Mouse (Mus musculus) olfactory bulb, adult 2 months (tissue): Measurements from ENCODE around the gene Utp18. TPM values are rescaled to one million over a fixed set of nuclear protein-coding genes. Genes with fewer than 3 reads are reported as not detected.

ENCODE experiments used
- H3K27ac ChIP-seq: fragments of 200-500 bp; 2 replicates; pipeline ENCODE4 v1.5.1; 2012; ENCODE audit warnings: low read depth, low read length; ENCODE audit not compliant: insufficient read depth
- H3K4me1 ChIP-seq: fragments of 200-500 bp; 2 replicates; pipeline ENCODE4 v1.6.1; 2012; ENCODE audit warnings: low read length; ENCODE audit not compliant: control insufficient read depth, insufficient read depth
- H3K4me3 ChIP-seq: fragments of 200-500 bp; 2 replicates; pipeline ENCODE4 v1.5.1; 2012; ENCODE audit warnings: mild to moderate bottlenecking, low read depth, low read length, moderate library complexity; ENCODE audit not compliant: insufficient read depth
- CTCF ChIP-seq: fragments of 200-500 bp; IDR thresholded peaks from 2 replicates; pipeline ENCODE4 v1.5.1; 2012; ENCODE audit warnings: low read depth, mild to moderate bottlenecking, low read length, moderate library complexity; ENCODE audit not compliant: insufficient read depth
- POLR2A ChIP-seq: fragments of 200-500 bp; IDR thresholded peaks from 2 replicates; pipeline ENCODE4 v1.6.1; 2012; ENCODE audit warnings: mild to moderate bottlenecking, low read depth, low read length, moderate library complexity; ENCODE audit not compliant: insufficient read depth
- WGBS: fragments of 180-500 bp; shearing (Covaris S2); methylation state at CpG from one replicate; pipeline ENCODE4 v1.1.7; 2018; 5-methylcytosine and 5-hydroxymethylcytosine counted together
- polyA plus RNA-seq: library from polyadenylated mRNA; stranded (reverse); fragments of >200 nt; gene quantifications from 2 replicates; pipeline ENCODE4 v1.2.4, GENCODE M21; 2012; ENCODE audit warnings: low replicate concordance; ENCODE audit not compliant: missing spikeins, insufficient read depth, insufficient read length

Gene Utp18
- polyA plus RNA-seq, 1 experiment: not detected

DNA sequence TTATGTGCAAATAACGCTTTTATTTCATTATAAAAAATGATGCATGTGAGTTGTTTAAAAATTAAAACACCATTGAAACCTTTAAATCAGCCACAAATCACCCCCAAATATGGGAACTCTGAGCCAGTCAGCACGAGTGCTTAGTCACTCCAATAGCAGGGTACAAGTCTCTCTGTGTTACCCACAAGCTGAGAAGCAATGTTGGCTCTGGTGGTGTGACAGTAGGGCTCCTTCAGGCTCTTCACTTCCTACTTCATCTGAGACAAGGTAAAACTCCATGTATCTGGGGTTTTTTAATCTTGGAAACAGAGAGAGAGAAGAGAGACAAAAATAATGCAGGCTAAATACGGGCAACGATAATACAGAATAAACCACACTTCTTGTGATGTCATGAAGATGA, 72.6 kb downstream of the Utp18 start:
- no peak for TF ChIP-seq CTCF
- TF ChIP-seq POLR2A: no peak
- Histone ChIP-seq H3K27ac (no peak overlapping the region), H3K4me1 (no peaks in the 10 kb centered on the region), H3K4me3 (no peak overlapping the region)
- 53% methylated on average over 4 of the region's 4 CpGs for WGBS

DNA sequence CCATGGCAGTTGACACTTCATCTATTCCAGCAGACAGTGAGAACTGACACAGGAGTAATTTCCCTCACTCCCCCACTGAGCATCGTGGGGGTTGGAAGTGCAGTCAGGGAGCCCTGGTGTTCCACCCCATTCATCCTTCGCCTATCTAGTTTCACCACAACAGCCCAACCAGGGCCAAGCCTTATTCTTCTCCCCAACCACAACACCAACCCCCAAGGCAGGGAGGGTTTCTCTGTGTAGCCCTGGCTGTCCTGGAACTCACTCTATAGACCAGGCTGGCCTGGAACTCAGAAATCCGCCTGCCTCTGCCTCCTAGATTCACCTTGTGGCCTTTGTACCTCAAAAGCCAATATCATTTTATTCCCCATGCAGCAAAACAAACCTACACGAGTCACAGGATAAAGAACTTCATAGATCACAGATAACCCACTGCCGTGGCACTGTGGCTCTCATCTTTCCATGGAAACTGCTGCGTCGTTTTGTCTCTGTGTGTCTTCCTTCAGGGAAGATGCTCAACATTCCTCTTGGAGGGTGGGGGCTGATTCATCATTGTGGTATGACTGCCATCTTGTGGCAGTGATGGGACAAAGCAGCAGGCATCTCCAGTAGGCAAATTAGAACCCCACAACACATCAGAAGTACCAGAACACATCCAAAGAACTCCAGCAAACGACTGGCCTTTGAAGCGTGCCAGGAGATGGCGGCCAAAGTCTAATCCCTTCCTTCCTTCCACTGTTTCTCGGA, 73.3 kb downstream of the Utp18 start:
- WGBS: 25% methylated on average over 11 of the region's 11 CpGs
- Histone ChIP-seq H3K4me1 (no peaks in the 10 kb centered on the region), H3K27ac (no peak overlapping the region), H3K4me3 (no peak overlapping the region)
- TF ChIP-seq POLR2A: no peak
- TF ChIP-seq CTCF: peak; percentile 31; the same call in 1 of the 2 replicates

Other genes with a start within 250 kb of the Utp18 start
- not detected in 2 replicates for gene Mbtd1, start 86 bp upstream of the Utp18 start, polyA plus RNA-seq
- not detected in 2 replicates for gene Nme2, start 70.5 kb upstream of the Utp18 start, polyA plus RNA-seq
- gene Gm20390, start 82.5 kb upstream of the Utp18 start, polyA plus RNA-seq: not detected in 2 replicates
- not detected in 2 replicates for gene Nme1, start 82.8 kb upstream of the Utp18 start, polyA plus RNA-seq
- gene Spag9, start 110.3 kb upstream of the Utp18 start, polyA plus RNA-seq: 93.3 and 117 TPM in 2 replicates